Mouse (Mus musculus): Measurements from ENCODE around the gene Alx3. TPM values are rescaled to one million over a fixed set of nuclear protein-coding genes. Genes with fewer than 3 reads are reported as not detected.
A peak's percentile ranks its signal among the peaks of the same experiment; 100 is the strongest.

The Alx3 gene
- polyA plus RNA-seq, 1 experiment, result not detected

DNA sequence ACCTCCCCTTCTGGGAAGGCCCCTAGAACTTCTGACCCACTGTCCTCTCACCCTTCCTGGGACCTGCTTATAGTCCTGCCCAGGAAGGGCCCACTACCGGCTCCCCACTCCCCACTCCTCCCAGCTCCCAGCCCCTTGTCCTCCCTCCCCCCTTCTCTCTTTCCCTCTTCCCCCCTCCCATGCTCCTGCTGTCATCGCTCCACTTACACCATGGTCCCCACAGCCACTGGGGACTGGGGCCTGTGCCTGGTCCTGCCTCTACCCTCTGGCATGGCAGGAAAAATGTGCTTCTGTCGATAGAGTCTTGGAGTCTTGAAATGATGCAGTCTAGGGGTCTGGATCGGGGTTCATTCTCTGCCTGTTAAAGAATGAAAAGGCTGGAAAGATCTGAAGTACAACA lies 31.0 kb upstream of the Alx3 start:
- H3K4me3 ChIP-seq (ENCODE audit: insufficient read depth, low read length), result no peak overlapping the region
- TF ChIP-seq POLR2A (IDR thresholded peaks at IDR 0.05; ENCODE audit: borderline replicate concordance, low read depth, low read length) (no peak), CTCF (IDR thresholded peaks at IDR 0.05; ENCODE audit: low read depth, low read length) (no peak)
- no peak overlapping the region for H3K27ac ChIP-seq (ENCODE audit: insufficient read depth, low read depth, low read length)
- H3K4me1 ChIP-seq (ENCODE audit: control insufficient read depth, insufficient read depth, low read length), result no peaks in the 10 kb centered on the region

- H3K4me1 ChIP-seq (ENCODE audit: control insufficient read depth, insufficient read depth, low read length), result peaks cover 5% of the 10 kb centered on the region
- TF ChIP-seq POLR2A (IDR thresholded peaks at IDR 0.05; ENCODE audit: borderline replicate concordance, low read depth, low read length), result no peak
- no peak for TF ChIP-seq CTCF (IDR thresholded peaks at IDR 0.05; ENCODE audit: low read depth, low read length)
- H3K4me3 ChIP-seq (ENCODE audit: insufficient read depth, low read length), result no peak overlapping the region
- no peak overlapping the region for H3K27ac ChIP-seq (ENCODE audit: insufficient read depth, low read depth, low read length)
Observed at GRCm38 (mm10) chr3:107565331-107565730, 29.5 kb upstream of the Alx3 start.

- peaks cover 8% of the 10 kb centered on the region for H3K4me1 ChIP-seq (ENCODE audit: control insufficient read depth, insufficient read depth, low read length)
- no peak overlapping the region for H3K27ac ChIP-seq (ENCODE audit: insufficient read depth, low read depth, low read length)
- TF ChIP-seq CTCF (IDR thresholded peaks at IDR 0.05; ENCODE audit: low read depth, low read length), result no peak
- TF ChIP-seq POLR2A (IDR thresholded peaks at IDR 0.05; ENCODE audit: borderline replicate concordance, low read depth, low read length), result no peak
- H3K4me3 ChIP-seq (ENCODE audit: insufficient read depth, low read length), result no peak overlapping the region
Observed at GRCm38 (mm10) chr3:107567766-107568165, 27.1 kb upstream of the Alx3 start.

DNA sequence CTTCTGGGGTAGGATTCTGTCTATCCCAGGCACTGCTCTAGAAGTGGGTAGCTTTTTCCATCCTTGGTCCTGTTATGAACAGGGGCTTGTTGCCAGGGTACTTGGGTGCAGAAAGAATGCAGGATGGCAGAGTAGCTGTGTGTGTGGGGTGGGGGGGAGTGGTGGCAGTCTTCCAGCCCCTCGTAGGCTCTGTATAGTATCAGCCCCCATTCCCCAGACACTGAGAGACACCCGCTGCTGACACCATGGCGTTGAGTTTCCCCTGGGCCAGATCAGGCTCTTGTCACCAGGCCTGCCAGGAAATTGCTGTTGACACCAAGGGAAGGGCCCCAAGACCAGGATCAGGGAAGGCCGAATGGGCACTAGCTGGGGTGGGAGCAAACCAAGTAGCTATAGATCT lies 26.1 kb upstream of the Alx3 start:
- TF ChIP-seq CTCF (IDR thresholded peaks at IDR 0.05; ENCODE audit: low read depth, low read length), result no peak
- TF ChIP-seq POLR2A (IDR thresholded peaks at IDR 0.05; ENCODE audit: borderline replicate concordance, low read depth, low read length), result no peak
- Histone ChIP-seq H3K4me3 (ENCODE audit: insufficient read depth, low read length) (no peak overlapping the region), H3K4me1 (ENCODE audit: control insufficient read depth, insufficient read depth, low read length) (peaks cover 8% of the 10 kb centered on the region), H3K27ac (ENCODE audit: insufficient read depth, low read depth, low read length) (no peak overlapping the region)

- no peak overlapping the region for H3K27ac ChIP-seq (ENCODE audit: insufficient read depth, low read depth, low read length)
- H3K4me1 ChIP-seq (ENCODE audit: control insufficient read depth, insufficient read depth, low read length), result peaks cover 8% of the 10 kb centered on the region
- no peak for TF ChIP-seq CTCF (IDR thresholded peaks at IDR 0.05; ENCODE audit: low read depth, low read length)
- TF ChIP-seq POLR2A (IDR thresholded peaks at IDR 0.05; ENCODE audit: borderline replicate concordance, low read depth, low read length), result no peak
- H3K4me3 ChIP-seq (ENCODE audit: insufficient read depth, low read length), result no peak overlapping the region
Observed at GRCm38 (mm10) chr3:107571205-107571604, 23.6 kb upstream of the Alx3 start.

- TF ChIP-seq CTCF (IDR thresholded peaks at IDR 0.05; ENCODE audit: low read depth, low read length) (no peak), POLR2A (IDR thresholded peaks at IDR 0.05; ENCODE audit: borderline replicate concordance, low read depth, low read length) (no peak)
- no peaks in the 10 kb centered on the region for H3K4me1 ChIP-seq (ENCODE audit: control insufficient read depth, insufficient read depth, low read length)
- no peak overlapping the region for H3K4me3 ChIP-seq (ENCODE audit: insufficient read depth, low read length)
- no peak overlapping the region for H3K27ac ChIP-seq (ENCODE audit: insufficient read depth, low read depth, low read length)
Observed at GRCm38 (mm10) chr3:107576807-107577206, 18.0 kb upstream of the Alx3 start.

GRCm38 (mm10) chr3:107577810-107578390 lies 16.9 kb upstream of the Alx3 start:
- no peak overlapping the region for H3K27ac ChIP-seq (ENCODE audit: insufficient read depth, low read depth, low read length)
- no peak overlapping the region for H3K4me3 ChIP-seq (ENCODE audit: insufficient read depth, low read length)
- TF ChIP-seq POLR2A (IDR thresholded peaks at IDR 0.05; ENCODE audit: borderline replicate concordance, low read depth, low read length) (no peak), CTCF (IDR thresholded peaks at IDR 0.05; ENCODE audit: low read depth, low read length) (no peak)
- H3K4me1 ChIP-seq (ENCODE audit: control insufficient read depth, insufficient read depth, low read length), result no peaks in the 10 kb centered on the region

- Histone ChIP-seq H3K4me1 (ENCODE audit: control insufficient read depth, insufficient read depth, low read length) (no peaks in the 10 kb centered on the region), H3K27ac (ENCODE audit: insufficient read depth, low read depth, low read length) (no peak overlapping the region), H3K4me3 (ENCODE audit: insufficient read depth, low read length) (no peak overlapping the region)
- no peak for TF ChIP-seq POLR2A (IDR thresholded peaks at IDR 0.05; ENCODE audit: borderline replicate concordance, low read depth, low read length)
- peak; percentile 30; the same call in 1 of the 2 replicates for TF ChIP-seq CTCF (IDR thresholded peaks at IDR 0.05; ENCODE audit: low read depth, low read length)
Observed at GRCm38 (mm10) chr3:107579466-107579865, 15.4 kb upstream of the Alx3 start.

DNA sequence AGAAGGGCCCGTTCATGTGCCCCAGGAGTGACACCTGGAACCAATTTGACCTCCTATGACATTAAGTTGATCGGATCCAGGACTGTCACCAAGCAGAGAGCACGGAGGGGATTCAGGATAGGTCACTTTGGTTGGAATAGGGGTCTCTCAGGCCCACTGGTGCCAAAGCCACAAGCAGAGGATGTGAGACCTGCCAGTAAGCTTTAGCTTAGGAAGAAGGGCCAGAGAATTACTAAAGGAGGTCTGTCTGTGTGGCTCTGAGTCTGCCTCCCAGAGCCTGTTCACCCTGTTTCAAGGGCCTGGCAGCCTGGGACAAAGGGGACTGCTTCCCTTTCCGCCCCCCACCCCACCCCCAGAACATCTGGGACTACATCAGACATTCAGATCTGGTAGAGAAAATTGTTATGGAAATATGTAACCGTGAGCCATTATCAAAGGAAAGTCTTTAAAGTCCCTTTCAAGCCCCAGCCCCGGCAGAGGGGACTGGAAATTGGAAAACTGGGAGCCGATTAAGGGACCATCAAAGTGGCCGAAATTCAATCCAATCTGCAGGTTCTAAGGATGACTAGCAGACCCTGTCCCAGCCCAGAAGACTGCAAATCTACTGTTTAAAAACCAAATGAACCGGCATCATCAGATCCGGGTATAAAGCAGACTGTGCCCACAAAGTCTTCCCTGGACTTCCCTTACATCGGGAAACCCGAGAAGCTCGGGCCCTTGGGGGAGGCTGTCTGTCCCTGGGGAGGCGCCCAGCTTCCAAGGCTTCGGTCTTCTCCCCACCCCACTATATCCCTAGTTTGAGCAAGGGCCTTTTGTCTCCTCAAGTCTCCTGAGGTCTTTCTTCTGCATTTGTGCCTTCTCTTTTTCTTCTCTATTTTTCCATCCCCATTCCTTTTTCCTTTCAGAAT lies 13.5 kb upstream of the Alx3 start:
- no peaks in the 10 kb centered on the region for H3K4me1 ChIP-seq (ENCODE audit: control insufficient read depth, insufficient read depth, low read length)
- no peak for TF ChIP-seq CTCF (IDR thresholded peaks at IDR 0.05; ENCODE audit: low read depth, low read length)
- H3K27ac ChIP-seq (ENCODE audit: insufficient read depth, low read depth, low read length), result no peak overlapping the region
- H3K4me3 ChIP-seq (ENCODE audit: insufficient read depth, low read length), result no peak overlapping the region
